Mouse (Mus musculus): ENCODE results near the gene Tmem198. TPM values are rescaled to one million over a fixed set of nuclear protein-coding genes. Genes with fewer than 3 reads are reported as not detected.
A peak's percentile ranks its signal among the peaks of the same experiment; 100 is the strongest.

The Tmem198 gene
- polyA plus RNA-seq, 1 experiment, result 3.0 TPM

DNA sequence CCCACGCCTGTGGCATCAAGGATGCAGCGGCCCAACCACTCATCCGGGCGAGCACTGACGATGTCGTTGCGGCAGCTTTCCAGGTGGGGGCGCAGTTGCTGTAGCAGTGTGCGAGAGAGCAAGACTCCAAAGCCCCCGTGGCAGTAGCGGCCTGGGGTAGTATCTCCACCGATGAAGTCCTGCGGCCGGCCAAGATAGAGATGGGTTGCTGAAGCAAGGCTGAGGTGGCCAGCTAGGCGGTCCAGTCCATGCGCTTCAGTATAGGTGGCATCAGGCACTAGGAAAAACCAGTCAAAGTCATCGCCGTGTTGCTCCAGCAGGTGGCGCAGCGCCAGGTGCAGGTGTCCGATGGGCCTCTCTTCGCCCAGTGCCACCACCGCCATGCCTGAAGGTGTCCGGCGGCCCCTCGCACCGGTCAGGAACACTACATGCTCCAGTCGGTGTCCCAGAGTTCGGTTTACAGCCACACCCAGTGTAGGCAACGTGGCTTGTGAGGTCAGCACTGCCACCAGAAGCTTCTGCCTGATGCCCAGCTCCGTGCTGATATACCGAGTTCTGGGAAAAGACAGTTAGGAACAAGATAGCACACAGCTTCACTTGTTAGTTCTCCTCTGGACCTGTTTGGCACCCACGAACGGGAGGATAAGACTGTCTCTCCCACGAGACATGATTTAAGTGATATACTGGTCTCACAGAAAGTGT lies 1.9 kb upstream of the Tmem198 start:
- Histone ChIP-seq H3K27ac (ENCODE audit: control insufficient read depth, insufficient read depth, low read length) (no peak overlapping the region), H3K36me3 (ENCODE audit: control insufficient read depth, insufficient read depth, low read length) (no peaks in the 10 kb centered on the region), H3K4me3 (ENCODE audit: control insufficient read depth, insufficient read depth, low read length) (no peak overlapping the region), H3K27me3 (ENCODE audit: control insufficient read depth, insufficient read depth, low read length) (no peaks in the 10 kb centered on the region; the same call in 1 of the 2 replicates), H3K4me1 (replicated peaks; ENCODE audit: control insufficient read depth, insufficient read depth, low read length) (peaks cover 9% of the 10 kb centered on the region)
- WGBS, result 11% methylated on average over 35 of the region's 35 CpGs
- peak; percentile 81 for DNase-seq
- TF ChIP-seq POLR2A (IDR thresholded peaks at IDR 0.05; ENCODE audit: control insufficient read depth, extremely low read depth, insufficient read depth, low read length, poor library complexity), result no peak
- TF ChIP-seq CTCF (IDR thresholded peaks at IDR 0.05; ENCODE audit: borderline replicate concordance, control insufficient read depth, extremely low read depth, insufficient read depth, low read length, poor library complexity), result peak; percentile 97

DNA sequence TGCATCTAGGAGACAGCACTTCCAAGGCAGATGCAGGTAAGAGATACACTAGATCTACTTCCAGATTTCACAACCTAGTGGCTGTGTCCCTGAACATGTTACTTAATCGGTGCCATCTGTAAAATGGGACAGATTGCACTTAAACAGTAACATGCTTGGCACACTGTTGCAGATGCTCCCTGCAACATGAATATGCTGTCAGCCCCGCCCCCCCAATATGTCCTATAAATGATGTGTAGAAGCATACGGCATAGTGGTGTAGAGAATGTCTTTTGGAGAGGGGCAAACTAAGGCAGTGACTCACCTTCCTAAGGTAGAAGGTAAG lies 1.4 kb upstream of the Tmem198 start:
- DNase-seq, result no peak
- TF ChIP-seq POLR2A (IDR thresholded peaks at IDR 0.05; ENCODE audit: control insufficient read depth, extremely low read depth, insufficient read depth, low read length, poor library complexity), result no peak
- no peak for TF ChIP-seq CTCF (IDR thresholded peaks at IDR 0.05; ENCODE audit: borderline replicate concordance, control insufficient read depth, extremely low read depth, insufficient read depth, low read length, poor library complexity)
- H3K4me1 ChIP-seq (replicated peaks; ENCODE audit: control insufficient read depth, insufficient read depth, low read length), result peaks cover 9% of the 10 kb centered on the region
- no peak overlapping the region for H3K4me3 ChIP-seq (ENCODE audit: control insufficient read depth, insufficient read depth, low read length)
- H3K27ac ChIP-seq (ENCODE audit: control insufficient read depth, insufficient read depth, low read length), result no peak overlapping the region
- no peaks in the 10 kb centered on the region; the same call in 1 of the 2 replicates for H3K27me3 ChIP-seq (ENCODE audit: control insufficient read depth, insufficient read depth, low read length)
- H3K36me3 ChIP-seq (ENCODE audit: control insufficient read depth, insufficient read depth, low read length), result no peaks in the 10 kb centered on the region
- WGBS, result 46% methylated on average over 3 of the region's 3 CpGs

DNA sequence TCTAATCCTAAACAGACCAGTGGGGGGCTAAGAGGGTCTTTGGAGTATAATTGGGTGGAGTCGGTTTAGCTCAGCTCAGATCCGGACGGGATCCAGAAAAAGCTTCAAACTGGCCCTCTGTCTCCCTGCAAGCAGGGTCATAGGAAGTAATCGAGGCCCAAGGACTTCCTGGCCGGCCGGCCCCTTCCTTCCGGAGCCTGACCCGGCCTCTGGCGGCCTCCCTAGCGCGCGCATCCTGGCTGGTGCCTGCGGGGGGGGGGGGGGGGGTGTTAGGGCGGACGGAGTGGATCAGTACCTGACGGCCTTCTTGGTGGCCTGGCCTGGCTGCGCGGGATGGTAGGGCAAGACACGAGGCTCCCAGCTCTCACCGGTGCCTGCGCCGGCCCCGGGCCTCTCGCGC lies 835 bp upstream of the Tmem198 start:
- DNase-seq, result peak; percentile 32
- no peak for TF ChIP-seq CTCF (IDR thresholded peaks at IDR 0.05; ENCODE audit: borderline replicate concordance, control insufficient read depth, extremely low read depth, insufficient read depth, low read length, poor library complexity)
- TF ChIP-seq POLR2A (IDR thresholded peaks at IDR 0.05; ENCODE audit: control insufficient read depth, extremely low read depth, insufficient read depth, low read length, poor library complexity), result no peak
- peak overlapping the region; percentile 73 for H3K4me3 ChIP-seq (ENCODE audit: control insufficient read depth, insufficient read depth, low read length)
- H3K27me3 ChIP-seq (ENCODE audit: control insufficient read depth, insufficient read depth, low read length), result no peaks in the 10 kb centered on the region; the same call in 1 of the 2 replicates
- H3K4me1 ChIP-seq (replicated peaks; ENCODE audit: control insufficient read depth, insufficient read depth, low read length), result peaks cover 9% of the 10 kb centered on the region
- no peaks in the 10 kb centered on the region for H3K36me3 ChIP-seq (ENCODE audit: control insufficient read depth, insufficient read depth, low read length)
- H3K27ac ChIP-seq (ENCODE audit: control insufficient read depth, insufficient read depth, low read length), result no peak overlapping the region
- WGBS, result 1% methylated on average over 25 of the region's 25 CpGs

DNA sequence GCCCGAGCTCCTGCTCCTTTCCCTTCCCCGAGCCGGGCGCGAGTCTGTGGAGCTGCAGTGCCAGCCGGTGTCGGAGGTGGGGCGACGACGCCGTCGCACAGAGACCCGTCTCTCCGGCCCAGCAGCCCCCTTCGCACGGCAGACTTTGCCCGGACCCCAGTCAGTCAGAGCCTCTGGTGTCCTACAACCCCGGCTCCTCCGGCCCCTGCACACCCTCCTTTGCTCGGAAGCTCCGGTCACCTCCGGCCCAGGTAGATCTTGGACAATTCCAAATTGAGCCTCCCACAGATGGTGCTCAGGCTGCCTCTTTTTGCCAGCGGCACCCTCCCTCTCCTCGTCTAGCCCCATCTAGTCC lies 280 bp downstream of the Tmem198 start:
- Histone ChIP-seq H3K27ac (ENCODE audit: control insufficient read depth, insufficient read depth, low read length) (no peak overlapping the region), H3K27me3 (ENCODE audit: control insufficient read depth, insufficient read depth, low read length) (no peaks in the 10 kb centered on the region; the same call in 1 of the 2 replicates), H3K36me3 (ENCODE audit: control insufficient read depth, insufficient read depth, low read length) (no peaks in the 10 kb centered on the region), H3K4me3 (ENCODE audit: control insufficient read depth, insufficient read depth, low read length) (peak overlapping the region; percentile 73), H3K4me1 (replicated peaks; ENCODE audit: control insufficient read depth, insufficient read depth, low read length) (peaks cover 9% of the 10 kb centered on the region)
- TF ChIP-seq CTCF (IDR thresholded peaks at IDR 0.05; ENCODE audit: borderline replicate concordance, control insufficient read depth, extremely low read depth, insufficient read depth, low read length, poor library complexity) (no peak), POLR2A (IDR thresholded peaks at IDR 0.05; ENCODE audit: control insufficient read depth, extremely low read depth, insufficient read depth, low read length, poor library complexity) (no peak)
- no peak for DNase-seq
- WGBS, result 4% methylated on average over 24 of the region's 24 CpGs

DNA sequence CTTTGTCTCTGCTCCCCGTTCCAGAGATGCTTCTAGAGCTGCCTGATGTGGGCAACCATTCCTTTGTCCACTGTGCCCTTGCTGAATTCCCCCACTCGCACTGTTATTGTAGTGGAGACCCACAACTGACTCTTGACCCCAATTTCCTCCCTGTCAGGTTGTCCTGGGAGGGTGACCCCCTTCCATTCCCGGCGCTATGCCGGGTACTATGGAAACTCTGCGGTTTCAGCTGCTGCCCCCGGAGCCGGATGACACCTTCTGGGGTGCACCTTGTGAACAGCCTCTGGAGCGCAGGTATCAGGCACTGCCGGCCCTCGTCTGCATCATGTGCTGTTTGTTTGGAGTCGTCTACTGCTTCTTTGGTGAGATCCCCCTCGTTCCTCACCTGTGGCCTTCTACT lies 704 bp downstream of the Tmem198 start:
- no peak overlapping the region for H3K4me3 ChIP-seq (ENCODE audit: control insufficient read depth, insufficient read depth, low read length)
- H3K4me1 ChIP-seq (replicated peaks; ENCODE audit: control insufficient read depth, insufficient read depth, low read length), result peaks cover 9% of the 10 kb centered on the region
- no peak overlapping the region for H3K27ac ChIP-seq (ENCODE audit: control insufficient read depth, insufficient read depth, low read length)
- TF ChIP-seq POLR2A (IDR thresholded peaks at IDR 0.05; ENCODE audit: control insufficient read depth, extremely low read depth, insufficient read depth, low read length, poor library complexity), result no peak
- whole genome bisulfite sequencing, result 23% methylated on average over 13 of the region's 13 CpGs
- H3K27me3 ChIP-seq (ENCODE audit: control insufficient read depth, insufficient read depth, low read length), result no peaks in the 10 kb centered on the region; the same call in 1 of the 2 replicates
- no peak for DNase-seq
- H3K36me3 ChIP-seq (ENCODE audit: control insufficient read depth, insufficient read depth, low read length), result no peaks in the 10 kb centered on the region

DNA sequence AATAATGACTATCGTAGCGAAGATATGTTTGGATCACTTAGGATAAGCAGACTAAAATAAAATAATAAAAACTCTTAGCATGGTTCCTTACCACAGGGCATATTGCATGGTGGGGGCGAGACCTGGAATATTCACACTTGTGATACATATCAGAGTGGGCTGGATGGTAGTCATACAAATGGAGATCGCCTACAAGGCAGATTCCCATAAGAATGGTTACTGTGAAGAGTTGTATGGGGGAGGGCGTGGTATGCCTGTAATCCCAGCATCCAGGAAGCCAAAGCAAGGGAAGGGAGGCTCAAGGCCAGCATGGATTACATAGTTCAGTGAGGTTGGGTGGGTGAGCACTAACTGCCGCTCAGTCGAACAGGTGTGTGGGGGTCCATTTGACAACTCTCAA lies 1.4 kb downstream of the Tmem198 start:
- no peak overlapping the region for H3K4me3 ChIP-seq (ENCODE audit: control insufficient read depth, insufficient read depth, low read length)
- peaks cover 9% of the 10 kb centered on the region for H3K4me1 ChIP-seq (replicated peaks; ENCODE audit: control insufficient read depth, insufficient read depth, low read length)
- no peak for DNase-seq
- 82% methylated on average over 7 of the region's 7 CpGs for WGBS
- no peak overlapping the region for H3K27ac ChIP-seq (ENCODE audit: control insufficient read depth, insufficient read depth, low read length)
- H3K36me3 ChIP-seq (ENCODE audit: control insufficient read depth, insufficient read depth, low read length), result no peaks in the 10 kb centered on the region
- H3K27me3 ChIP-seq (ENCODE audit: control insufficient read depth, insufficient read depth, low read length), result no peaks in the 10 kb centered on the region; the same call in 1 of the 2 replicates
- no peak for TF ChIP-seq POLR2A (IDR thresholded peaks at IDR 0.05; ENCODE audit: control insufficient read depth, extremely low read depth, insufficient read depth, low read length, poor library complexity)
- TF ChIP-seq CTCF (IDR thresholded peaks at IDR 0.05; ENCODE audit: borderline replicate concordance, control insufficient read depth, extremely low read depth, insufficient read depth, low read length, poor library complexity), result no peak

DNA sequence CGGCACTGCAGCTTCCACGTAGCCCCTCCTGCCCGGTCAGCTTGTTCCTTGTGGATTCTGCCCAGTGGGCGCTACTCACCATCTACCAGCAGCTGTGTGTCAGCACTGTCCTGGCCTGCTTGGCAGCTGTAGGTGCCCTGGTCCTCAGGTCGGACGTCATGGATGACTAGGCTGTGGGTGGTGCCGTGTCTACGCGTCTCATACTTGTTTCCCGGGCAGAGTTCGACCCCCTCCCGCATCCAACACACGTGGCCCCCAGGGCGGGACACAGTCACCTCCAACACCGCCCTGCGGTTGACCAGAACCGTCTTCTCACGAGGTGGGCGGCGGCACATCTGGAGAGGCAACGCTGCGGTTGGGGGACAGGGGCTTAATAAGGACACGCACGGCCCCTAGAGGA lies 7.2 kb downstream of the Tmem198 start:
- DNase-seq, result no peak
- H3K4me1 ChIP-seq (replicated peaks; ENCODE audit: control insufficient read depth, insufficient read depth, low read length), result peaks cover 6% of the 10 kb centered on the region; the same call in 1 of the 2 replicates
- H3K36me3 ChIP-seq (ENCODE audit: control insufficient read depth, insufficient read depth, low read length), result no peaks in the 10 kb centered on the region
- no peak overlapping the region for H3K27ac ChIP-seq (ENCODE audit: control insufficient read depth, insufficient read depth, low read length)
- H3K4me3 ChIP-seq (ENCODE audit: control insufficient read depth, insufficient read depth, low read length), result no peak overlapping the region
- WGBS, result 7% methylated on average over 24 of the region's 24 CpGs
- no peak for TF ChIP-seq POLR2A (IDR thresholded peaks at IDR 0.05; ENCODE audit: control insufficient read depth, extremely low read depth, insufficient read depth, low read length, poor library complexity)
- TF ChIP-seq CTCF (IDR thresholded peaks at IDR 0.05; ENCODE audit: borderline replicate concordance, control insufficient read depth, extremely low read depth, insufficient read depth, low read length, poor library complexity), result no peak
- peaks cover 12% of the 10 kb centered on the region; the same call in 1 of the 2 replicates for H3K27me3 ChIP-seq (ENCODE audit: control insufficient read depth, insufficient read depth, low read length)

Measured in thymus, adult 2 months (tissue).